Mouse (Mus musculus): ENCODE data around the gene Psma1. TPM values are rescaled to one million over a fixed set of nuclear protein-coding genes. Genes with fewer than 3 reads are reported as not detected.

The Psma1 gene
- 416 and 422 TPM in 2 replicates for polyA plus RNA-seq (2015; fragmentation: Nextera tagmentation; extraction: Ambion mirVana)

- Histone ChIP-seq H3K9me3 (no peaks in the 10 kb centered on the region), H3K4me1 (replicated peaks) (peaks cover 17% of the 10 kb centered on the region), H3K36me3 (peaks cover 26% of the 10 kb centered on the region), H3K4me3 (replicated peaks) (peak within 1 kb of the TSS; percentile 85), H3K9ac (replicated peaks) (peak within 1 kb of the TSS; percentile 91), H3K4me2 (replicated peaks) (peak within 1 kb of the TSS; percentile 95), H3K27ac (peak within 1 kb of the TSS; percentile 56), H3K27me3 (no peaks in the 10 kb centered on the region)
- peak; percentile 95 for ATAC-seq
- 0% methylated on average over 39 of the region's 39 CpGs for WGBS
These were observed at the start of gene Psma1 for GRCm38 (mm10) chr7:114276005-114276752. Gene Psma1 (minus strand): TSS chr7:114276118.

DNA sequence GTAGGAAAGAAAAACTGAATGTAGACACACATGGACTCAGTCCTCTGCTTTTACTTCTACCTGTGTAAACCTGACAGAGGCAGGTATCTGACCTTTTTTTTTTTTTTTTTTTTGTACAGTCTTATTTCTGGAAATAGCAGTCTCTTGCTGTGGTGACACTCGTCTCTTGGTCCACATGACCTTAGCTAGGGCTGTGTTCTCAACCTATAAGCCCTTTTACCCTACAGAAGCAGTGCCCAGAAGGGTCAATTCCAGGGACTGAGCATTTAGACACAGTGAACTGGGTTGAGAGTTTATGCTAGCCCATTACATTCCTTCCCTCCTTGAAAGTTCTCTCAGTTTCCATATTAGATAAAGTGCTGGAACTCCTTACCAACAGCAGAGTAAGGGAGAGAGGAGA is 47.6 kb upstream of the Psma1 start:
- Histone ChIP-seq H3K36me3 (no peaks in the 10 kb centered on the region), H3K4me3 (replicated peaks) (no peak overlapping the region)
- WGBS: 79% methylated on average over 1 of the region's 1 CpGs

DNA sequence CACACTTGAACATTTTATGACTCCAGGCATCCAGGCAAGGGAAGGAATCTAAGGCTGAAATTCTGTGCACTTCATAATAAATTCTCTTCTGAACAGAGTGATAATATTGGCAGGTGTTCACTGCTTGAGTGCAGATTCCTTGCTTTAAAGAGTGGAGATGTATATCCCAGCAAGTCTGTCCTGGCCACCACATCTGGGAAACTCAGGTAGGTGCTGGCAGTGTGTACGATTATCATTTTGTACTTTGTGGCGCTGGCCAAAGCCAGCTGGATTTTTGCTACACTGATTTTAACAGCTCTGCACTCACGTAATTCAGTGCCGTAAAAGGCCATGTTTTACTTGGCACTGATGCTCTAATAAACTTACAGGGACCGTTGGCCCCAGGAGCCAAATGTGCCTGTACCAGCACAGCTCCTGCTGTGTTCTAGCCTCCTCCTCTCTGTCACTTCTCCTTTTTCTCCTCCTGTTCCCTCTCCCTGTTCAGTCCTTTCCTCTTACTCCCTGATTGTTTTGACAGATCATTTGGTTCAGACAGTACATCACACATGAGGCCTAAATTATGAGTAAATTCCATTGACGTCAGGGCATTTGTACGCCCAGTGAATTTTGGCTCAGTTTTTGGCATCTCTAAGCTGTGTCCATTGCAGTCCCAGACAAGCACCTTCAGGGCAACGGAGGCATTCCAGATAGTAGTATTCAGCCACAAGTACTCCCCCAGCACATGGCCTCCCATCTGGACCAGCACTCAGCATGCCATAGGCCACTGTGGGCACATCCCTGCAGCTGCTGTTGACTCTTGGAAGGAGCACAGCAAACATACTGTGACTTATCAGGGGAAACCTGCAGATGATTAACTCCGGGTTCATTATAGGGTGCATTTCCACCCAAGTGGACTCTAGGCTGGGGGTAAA is 46.9 kb upstream of the Psma1 start:
- Histone ChIP-seq H3K27ac (no peak overlapping the region), H3K36me3 (no peaks in the 10 kb centered on the region), H3K4me1 (replicated peaks) (no peaks in the 10 kb centered on the region), H3K4me2 (replicated peaks) (no peak overlapping the region), H3K27me3 (no peaks in the 10 kb centered on the region), H3K9ac (replicated peaks) (no peak overlapping the region), H3K9me3 (no peaks in the 10 kb centered on the region), H3K4me3 (replicated peaks) (no peak overlapping the region)
- 86% methylated on average over 9 of the region's 9 CpGs for WGBS
- no peak for ATAC-seq

More for the DNA sequence above, 47.6 kb upstream of the Psma1 start:
- Histone ChIP-seq H3K9me3 (no peaks in the 10 kb centered on the region), H3K27ac (no peak overlapping the region), H3K4me2 (replicated peaks) (no peak overlapping the region), H3K27me3 (no peaks in the 10 kb centered on the region), H3K9ac (replicated peaks) (no peak overlapping the region), H3K4me1 (replicated peaks) (no peaks in the 10 kb centered on the region)
- no peak for ATAC-seq

DNA sequence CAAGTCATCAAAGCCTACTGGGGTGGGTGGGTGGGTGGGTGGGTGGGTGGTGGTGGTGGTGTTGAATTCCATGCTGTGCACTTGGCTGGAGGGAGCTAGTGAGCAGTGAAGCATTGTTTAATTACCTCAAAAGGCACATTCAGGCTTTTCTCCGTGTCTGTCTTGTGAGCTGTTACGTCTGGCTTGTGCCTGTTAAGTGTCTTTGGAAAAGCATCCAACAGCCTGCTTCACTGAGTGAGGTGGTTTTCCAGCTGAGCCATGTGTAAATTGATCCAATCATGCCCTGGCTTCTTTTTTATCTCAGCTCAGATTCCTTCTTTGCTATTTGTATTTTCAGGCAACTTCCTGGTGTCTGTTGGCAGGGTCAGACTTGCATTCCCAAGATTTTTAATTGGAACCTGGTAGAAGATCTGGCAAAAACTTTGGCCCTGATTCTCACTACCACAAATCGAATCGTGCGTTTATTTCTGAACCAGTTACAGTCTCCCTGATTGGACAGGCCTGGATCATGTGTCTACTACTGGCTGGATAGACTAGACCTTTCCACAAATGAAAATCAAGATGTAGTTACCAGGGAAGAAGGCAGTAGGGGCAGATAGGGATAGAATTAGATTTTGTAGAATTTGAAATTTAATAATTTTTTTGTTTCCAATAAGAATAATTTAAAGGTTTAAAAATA is 45.9 kb upstream of the Psma1 start:
- ATAC-seq: no peak

GRCm38 (mm10) chr7:114317896-114318295 is 42.0 kb upstream of the Psma1 start:
- Histone ChIP-seq H3K4me3 (replicated peaks) (no peak overlapping the region), H3K4me1 (replicated peaks) (no peaks in the 10 kb centered on the region), H3K36me3 (no peaks in the 10 kb centered on the region), H3K9ac (replicated peaks) (no peak overlapping the region), H3K4me2 (replicated peaks) (no peak overlapping the region), H3K9me3 (no peaks in the 10 kb centered on the region), H3K27me3 (no peaks in the 10 kb centered on the region), H3K27ac (no peak overlapping the region)
- WGBS: 87% methylated on average over 4 of the region's 4 CpGs
- no peak for ATAC-seq

More for the DNA sequence above, 45.9 kb upstream of the Psma1 start:
- Histone ChIP-seq H3K4me1 (replicated peaks) (no peaks in the 10 kb centered on the region), H3K4me2 (replicated peaks) (no peak overlapping the region), H3K4me3 (replicated peaks) (no peak overlapping the region), H3K9ac (replicated peaks) (no peak overlapping the region), H3K27me3 (no peaks in the 10 kb centered on the region), H3K27ac (no peak overlapping the region), H3K36me3 (no peaks in the 10 kb centered on the region), H3K9me3 (no peaks in the 10 kb centered on the region)
- 57% methylated on average over 5 of the region's 5 CpGs for WGBS

DNA sequence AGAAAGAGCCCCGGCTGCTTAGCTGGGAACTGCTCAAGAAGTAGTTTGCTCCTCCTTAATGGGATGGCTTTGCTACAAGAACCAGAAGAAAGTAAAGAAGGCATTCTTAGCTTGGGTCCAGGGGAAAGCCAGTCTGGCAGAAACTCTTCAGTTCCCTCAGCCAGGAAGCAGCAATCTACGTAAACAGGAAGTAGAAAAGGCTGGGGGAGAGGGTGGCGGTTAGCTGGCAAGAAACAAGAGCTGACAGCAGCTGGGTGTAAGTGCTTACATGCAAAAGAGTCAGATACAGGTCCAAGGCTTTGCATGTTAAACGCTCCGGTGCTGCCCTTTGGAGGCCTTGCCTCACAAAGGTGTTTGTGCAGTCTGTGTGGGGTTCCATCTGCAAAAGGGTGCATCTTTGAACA is 41.5 kb upstream of the Psma1 start:
- Histone ChIP-seq H3K9ac (replicated peaks) (no peak overlapping the region), H3K27me3 (no peaks in the 10 kb centered on the region), H3K4me2 (replicated peaks) (no peak overlapping the region), H3K27ac (no peak overlapping the region), H3K4me3 (replicated peaks) (no peak overlapping the region), H3K4me1 (replicated peaks) (no peaks in the 10 kb centered on the region), H3K9me3 (no peaks in the 10 kb centered on the region), H3K36me3 (no peaks in the 10 kb centered on the region)
- no peak for ATAC-seq
- 67% methylated on average over 5 of the region's 5 CpGs for whole genome bisulfite sequencing

DNA sequence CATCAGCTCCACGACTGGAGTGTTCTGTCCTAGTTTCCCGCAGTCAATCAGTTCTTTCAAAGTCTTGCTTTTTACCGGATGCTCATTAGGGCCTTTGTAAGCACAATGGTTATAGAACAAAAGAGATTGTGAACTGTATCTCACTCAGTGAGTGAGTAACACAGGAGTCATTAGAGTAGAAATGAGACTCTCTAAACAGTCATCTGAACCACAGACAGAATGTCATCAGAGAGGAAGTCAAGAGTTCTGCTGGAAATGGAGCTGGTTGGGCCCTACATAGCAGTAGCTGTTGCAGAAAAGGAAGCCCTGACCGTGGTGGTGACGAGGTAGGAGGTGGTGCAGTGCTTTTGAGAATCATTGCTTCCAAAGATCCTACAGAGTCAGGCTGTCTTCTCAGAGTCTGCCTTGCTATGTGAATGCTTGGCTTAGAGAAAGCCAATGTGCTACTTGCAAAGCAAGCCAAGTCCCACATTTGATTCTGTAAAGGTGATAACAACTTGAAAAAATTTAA is 40.5 kb upstream of the Psma1 start:
- Histone ChIP-seq H3K9ac (replicated peaks) (no peak overlapping the region), H3K9me3 (no peaks in the 10 kb centered on the region), H3K27me3 (no peaks in the 10 kb centered on the region), H3K4me1 (replicated peaks) (no peaks in the 10 kb centered on the region), H3K36me3 (no peaks in the 10 kb centered on the region), H3K27ac (no peak overlapping the region), H3K4me3 (replicated peaks) (no peak overlapping the region), H3K4me2 (replicated peaks) (no peak overlapping the region)
- 57% methylated on average over 5 of the region's 5 CpGs for WGBS
- ATAC-seq: no peak

DNA sequence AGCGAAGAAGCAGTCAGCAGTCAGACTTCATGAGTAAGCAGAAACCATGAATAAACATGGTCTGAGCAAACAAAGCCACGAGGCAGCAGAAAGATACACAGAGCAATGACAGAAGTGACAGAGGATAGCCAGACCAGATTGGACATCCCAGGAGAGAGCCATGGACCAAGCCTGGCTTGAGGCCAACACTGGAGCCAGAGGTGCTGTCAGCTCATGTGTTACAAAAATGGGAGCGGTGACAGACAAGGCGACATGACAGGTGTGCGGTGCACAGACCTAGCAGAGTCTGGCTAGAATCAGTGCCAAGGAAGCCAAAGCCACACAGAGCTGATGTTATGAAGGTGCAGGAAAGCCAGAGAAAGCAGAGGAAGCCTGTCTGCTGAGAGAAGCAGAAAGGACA is 35.3 kb upstream of the Psma1 start:
- H3K9ac ChIP-seq (replicated peaks): no peak overlapping the region
- 73% methylated on average over 5 of the region's 5 CpGs for WGBS
- H3K9me3 ChIP-seq: no peaks in the 10 kb centered on the region
- ATAC-seq: no peak
- no peak overlapping the region for H3K27ac ChIP-seq
- no peaks in the 10 kb centered on the region for H3K36me3 ChIP-seq
- H3K4me2 ChIP-seq (replicated peaks): no peak overlapping the region
- no peaks in the 10 kb centered on the region for H3K4me1 ChIP-seq (replicated peaks)
- no peaks in the 10 kb centered on the region for H3K27me3 ChIP-seq
- no peak overlapping the region for H3K4me3 ChIP-seq (replicated peaks)

- Histone ChIP-seq H3K27ac (no peak overlapping the region), H3K36me3 (no peaks in the 10 kb centered on the region), H3K27me3 (no peaks in the 10 kb centered on the region), H3K9me3 (no peaks in the 10 kb centered on the region), H3K4me2 (replicated peaks) (no peak overlapping the region), H3K4me3 (replicated peaks) (no peak overlapping the region), H3K9ac (replicated peaks) (no peak overlapping the region), H3K4me1 (replicated peaks) (no peaks in the 10 kb centered on the region)
- ATAC-seq: no peak
- 74% methylated on average over 4 of the region's 4 CpGs for WGBS
These were observed 33.1 kb upstream of the Psma1 start for GRCm38 (mm10) chr7:114309020-114309419.

DNA sequence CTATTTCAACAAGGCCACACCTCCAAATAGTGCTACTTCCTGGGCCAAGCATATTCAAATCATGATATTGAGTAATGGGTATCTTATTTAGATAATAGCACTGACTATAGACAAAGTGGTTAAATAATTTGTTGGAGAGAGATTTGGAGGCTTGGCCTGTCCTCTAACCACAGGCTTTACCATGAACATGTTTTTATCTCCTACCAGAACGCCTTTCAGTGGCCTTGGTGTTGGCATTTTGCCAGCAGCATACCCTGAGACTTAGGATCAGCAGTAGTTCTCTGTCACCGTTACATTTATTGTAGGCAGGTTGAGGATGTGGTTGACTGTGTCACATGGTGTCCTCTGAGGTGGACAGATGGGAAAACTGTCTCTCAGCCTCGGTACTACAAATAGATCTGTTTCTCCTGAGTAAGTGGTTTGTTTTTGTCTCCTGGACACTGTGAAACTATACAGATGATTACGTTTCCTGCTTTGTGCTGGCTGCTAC is 25.4 kb upstream of the Psma1 start:
- Histone ChIP-seq H3K9ac (replicated peaks) (no peak overlapping the region), H3K27ac (no peak overlapping the region), H3K4me1 (replicated peaks) (no peaks in the 10 kb centered on the region), H3K36me3 (no peaks in the 10 kb centered on the region), H3K9me3 (no peaks in the 10 kb centered on the region), H3K27me3 (no peaks in the 10 kb centered on the region), H3K4me2 (replicated peaks) (no peak overlapping the region), H3K4me3 (replicated peaks) (no peak overlapping the region)
- no peak for ATAC-seq
- WGBS: 81% methylated on average over 4 of the region's 4 CpGs

DNA sequence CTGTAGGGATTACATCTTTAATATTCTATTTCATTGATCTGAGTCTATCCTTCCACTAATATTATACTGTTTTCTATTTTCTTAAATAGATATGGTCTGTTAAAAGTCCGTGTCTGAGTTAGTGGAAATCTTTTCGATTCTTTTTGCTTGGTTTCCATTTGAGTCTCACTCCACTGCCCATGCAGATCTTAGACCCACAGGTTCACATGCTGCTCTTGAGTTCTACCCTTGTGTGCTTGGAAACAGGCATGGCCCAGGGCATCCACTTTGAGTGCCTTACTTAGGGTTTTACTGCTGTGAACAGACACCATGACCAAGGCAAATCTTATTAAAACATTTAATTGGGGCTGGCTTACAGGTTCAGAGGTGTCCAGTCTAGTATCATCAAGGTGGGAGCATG is 24.9 kb upstream of the Psma1 start:
- no peak overlapping the region for H3K4me2 ChIP-seq (replicated peaks)
- WGBS: 96% methylated on average over 2 of the region's 2 CpGs
- H3K27ac ChIP-seq: no peak overlapping the region
- H3K9ac ChIP-seq (replicated peaks): no peak overlapping the region
- no peaks in the 10 kb centered on the region for H3K36me3 ChIP-seq
- ATAC-seq: no peak
- no peaks in the 10 kb centered on the region for H3K4me1 ChIP-seq (replicated peaks)
- H3K27me3 ChIP-seq: no peaks in the 10 kb centered on the region
- H3K4me3 ChIP-seq (replicated peaks): no peak overlapping the region
- H3K9me3 ChIP-seq: no peaks in the 10 kb centered on the region
